Mouse (Mus musculus): ENCODE results near the gene Ccdc12.
A peak's percentile ranks its signal among the peaks of the same experiment; 100 is the strongest.

Ccdc12 gene

DNA sequence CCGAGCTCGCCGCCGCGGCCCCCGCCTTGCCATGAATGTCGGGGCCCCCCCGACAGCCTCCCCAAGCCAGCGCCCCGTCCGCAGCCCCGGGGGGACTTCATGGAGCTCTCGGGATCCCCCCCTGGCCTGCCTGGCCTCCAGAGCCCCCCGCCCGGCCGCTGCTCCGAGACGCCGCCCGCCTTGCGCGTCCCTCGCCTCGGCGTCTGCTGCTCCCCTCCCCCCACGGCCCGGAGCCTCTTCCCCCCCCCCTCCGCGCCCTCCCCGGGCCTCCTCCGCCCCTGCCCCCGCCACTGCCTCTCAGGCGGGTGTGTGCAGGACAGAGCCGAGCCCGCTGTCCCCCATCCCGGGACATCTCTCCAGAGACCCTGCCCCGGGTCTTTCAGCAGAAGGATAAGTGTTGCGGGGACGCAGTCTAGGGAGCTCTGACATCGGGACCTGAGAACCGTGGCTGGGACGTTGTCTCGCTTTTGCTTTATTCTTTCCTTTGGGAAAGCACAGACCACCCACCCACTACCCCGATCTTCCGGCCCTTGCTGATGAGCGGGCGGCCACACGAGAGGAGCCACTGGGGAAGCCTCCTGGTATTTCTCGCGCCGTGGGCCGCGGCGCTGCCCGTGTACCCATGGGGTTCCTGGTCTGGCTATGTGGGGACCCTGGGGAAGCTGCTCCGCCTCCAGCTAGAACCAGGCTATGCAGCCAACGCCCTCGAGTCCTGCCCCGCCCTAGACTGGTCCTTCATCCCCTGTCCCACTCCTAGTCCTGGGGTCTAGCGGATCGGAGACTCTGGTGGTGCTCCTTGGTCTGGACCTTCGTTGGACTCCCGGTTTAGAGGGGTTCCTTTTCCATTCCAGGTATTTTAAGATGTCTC is 87.4 kb downstream of the Ccdc12 start:
- no peak for DNase-seq

DNA sequence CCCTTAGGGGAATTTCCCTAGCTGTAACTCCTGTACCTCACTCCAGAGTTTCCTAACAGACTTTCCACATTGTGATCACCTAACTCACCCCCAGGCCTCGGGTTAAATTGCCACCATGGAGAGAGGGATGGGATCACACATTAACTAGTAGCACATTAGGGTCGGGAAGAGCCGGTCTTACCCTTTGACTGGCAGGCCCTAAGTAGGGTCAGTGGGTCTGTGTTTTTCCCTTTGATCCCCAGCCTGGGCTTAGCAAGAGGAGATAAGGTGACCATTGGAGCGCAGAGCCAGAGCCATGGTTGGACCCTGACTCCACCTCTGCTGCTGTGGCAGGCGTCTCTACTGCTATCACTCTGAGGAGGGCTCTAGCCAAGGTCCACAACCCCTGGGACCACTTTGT is 89.4 kb downstream of the Ccdc12 start:
- no peak for DNase-seq

DNA sequence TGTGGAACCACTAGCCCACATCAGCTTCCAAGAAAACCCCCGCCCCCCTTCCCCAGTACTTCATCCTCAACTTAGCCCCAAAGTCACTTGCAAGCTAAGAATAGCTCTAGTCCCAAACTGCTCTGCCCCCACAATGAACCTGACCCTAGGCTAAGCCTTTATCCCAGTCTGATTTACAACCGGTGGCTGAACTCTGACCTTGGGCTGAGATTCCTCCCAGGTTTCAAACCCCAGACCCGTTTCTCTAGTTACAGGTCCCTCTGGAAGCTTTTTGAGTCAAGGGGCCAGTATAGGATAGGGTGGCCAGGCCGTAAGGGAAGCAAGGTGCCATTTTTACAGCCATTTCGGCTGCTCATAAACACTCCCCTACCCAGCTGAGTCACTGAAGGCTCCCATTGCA is 89.9 kb downstream of the Ccdc12 start:
- no peak for DNase-seq

DNA sequence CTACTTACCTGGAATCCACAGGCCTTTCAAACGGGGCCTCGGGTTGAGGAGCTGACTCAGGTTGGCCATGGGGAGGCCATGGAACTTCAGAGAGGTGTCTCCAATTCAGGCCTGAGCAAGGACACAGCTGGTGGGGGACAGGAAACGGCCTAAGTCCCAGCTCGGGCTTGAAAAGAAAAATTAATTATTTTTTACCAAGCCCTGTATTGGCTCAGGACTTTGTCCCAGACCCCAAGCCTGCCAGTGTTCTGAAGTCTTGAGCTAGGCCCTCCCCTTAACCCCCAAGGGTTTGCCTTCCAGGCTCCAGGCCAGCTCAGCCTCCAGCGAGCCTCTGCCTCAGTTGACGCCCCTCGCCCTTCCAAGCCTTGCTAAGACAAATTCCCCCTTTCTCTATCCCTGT is 90.7 kb downstream of the Ccdc12 start, which contains the start of gene Pth1r:
Gene Pth1r (minus strand): TSS at position 185 of the 400 bp plus-strand sequence.
- no peak for DNase-seq

DNA sequence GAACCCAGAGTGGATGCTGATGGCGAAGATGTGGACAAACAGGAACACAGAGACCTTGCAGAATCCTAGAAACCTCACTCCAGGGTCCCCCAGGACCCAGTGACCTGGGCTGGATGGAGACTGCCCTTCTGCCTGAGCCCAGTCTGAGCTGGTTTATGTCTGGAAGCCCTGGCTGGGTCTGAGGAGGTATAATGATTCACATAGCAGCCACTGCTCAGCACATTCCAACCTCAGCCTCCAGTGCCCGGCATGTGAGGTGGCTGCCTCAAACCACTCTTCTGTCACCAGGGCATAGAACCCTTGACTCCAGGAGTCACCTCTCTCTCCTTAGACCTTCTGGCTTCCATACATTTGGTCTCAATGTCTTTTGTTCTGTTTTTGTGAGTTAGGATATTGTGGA is 92.1 kb downstream of the Ccdc12 start:
- no peak for DNase-seq

DNA sequence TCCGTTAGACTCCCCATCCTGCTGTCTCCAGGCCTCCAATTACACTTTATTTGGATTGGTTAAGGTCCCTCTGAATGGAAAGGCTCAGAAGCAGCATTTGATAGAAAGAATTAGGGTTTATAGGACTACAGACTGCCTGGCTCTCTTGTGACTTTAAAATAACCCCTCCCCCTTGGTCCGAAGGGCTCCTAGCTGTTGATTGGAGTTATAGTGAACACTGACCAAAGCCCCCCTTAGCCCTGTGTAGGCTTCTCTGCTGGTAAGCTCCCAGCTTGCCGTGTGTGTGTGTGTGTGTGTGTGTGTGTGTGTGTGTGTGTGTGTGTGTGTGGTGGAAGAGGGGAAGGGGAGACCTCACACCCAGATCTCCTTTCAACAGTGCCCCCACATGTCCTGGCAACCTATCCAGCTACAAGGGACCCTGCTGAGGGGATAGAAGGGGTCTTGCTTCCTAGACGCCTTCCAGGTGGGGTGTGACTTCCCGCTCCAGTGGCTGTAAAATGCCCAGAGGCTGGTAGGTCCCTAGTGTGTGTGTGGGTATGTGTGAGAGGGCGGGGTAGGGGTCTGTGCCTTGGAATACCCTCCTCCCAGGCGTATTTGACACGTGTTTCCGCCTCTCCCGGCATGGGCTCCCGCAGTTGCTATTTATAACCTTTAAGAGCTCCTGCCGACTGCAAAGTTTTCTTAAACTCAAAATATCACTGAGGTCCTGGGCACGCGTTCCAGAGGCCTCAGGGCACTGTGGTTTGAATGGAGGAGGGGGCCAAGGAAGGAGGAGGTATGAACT is 94.3 kb downstream of the Ccdc12 start:
- no peak for DNase-seq

DNA sequence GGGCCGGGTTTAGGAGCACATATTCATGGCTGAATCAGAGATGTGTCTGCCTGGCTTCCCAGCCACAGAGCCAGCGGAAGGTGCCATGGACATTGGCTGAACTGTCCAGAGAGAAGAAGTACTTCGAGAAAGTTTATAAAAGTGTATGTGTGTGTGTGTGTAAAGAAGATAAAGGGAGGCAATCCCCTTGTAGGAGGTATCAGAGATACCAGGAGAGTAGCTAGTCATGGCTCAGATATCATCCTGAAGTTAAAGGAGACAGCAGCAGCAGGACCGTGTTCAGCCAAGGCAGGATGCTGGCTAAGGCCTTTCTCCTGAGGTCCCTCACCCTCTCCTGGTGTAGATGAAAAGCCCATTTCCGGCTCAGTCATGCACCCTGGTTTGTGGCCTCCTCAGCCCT is 95.1 kb downstream of the Ccdc12 start:
- DNase-seq = no peak

DNA sequence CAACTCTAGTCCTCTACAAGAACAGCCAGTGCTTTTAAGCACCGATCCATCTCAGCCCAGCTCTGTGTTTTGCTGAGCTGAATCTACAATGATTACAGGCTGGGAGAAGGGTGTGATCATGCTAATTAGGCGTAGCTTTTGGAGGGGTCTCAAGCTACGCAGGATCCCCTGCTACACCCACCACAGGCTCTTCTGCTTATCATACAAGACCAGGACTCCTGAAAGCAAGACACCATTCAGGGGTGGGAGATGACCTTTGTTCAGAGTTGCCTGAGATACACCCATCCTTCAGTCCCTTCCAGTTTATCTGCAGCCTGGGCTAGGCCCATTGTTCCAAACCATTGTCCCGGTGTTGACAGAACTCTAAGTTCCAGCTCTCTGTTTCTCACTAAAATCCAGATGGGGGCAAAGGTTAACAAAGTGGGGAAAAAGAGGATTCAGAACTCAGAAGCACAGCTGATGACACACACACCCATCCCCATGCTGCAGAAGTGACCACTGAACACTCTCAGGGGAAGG is 96.7 kb downstream of the Ccdc12 start:
- no peak for DNase-seq

DNA sequence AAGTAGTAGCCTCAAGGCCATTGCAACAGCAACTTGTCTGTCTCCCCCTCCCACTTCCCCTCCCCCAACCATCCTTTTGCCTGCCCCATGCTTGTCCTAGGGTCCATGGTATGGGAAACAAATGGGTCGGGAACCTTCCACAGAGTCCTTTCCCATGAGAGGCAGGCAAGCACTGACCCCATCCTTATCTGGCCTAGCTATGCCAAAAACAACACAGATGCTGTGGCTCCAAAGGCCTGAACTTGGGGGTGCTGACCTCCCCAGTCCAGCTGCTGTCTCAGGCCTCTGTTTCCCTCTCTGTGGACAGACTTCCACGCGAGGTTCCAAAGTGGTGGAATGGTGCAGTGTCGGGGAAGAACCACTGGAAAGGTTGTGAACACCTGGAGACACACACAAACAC is 97.5 kb downstream of the Ccdc12 start:
- no peak for DNase-seq

DNA sequence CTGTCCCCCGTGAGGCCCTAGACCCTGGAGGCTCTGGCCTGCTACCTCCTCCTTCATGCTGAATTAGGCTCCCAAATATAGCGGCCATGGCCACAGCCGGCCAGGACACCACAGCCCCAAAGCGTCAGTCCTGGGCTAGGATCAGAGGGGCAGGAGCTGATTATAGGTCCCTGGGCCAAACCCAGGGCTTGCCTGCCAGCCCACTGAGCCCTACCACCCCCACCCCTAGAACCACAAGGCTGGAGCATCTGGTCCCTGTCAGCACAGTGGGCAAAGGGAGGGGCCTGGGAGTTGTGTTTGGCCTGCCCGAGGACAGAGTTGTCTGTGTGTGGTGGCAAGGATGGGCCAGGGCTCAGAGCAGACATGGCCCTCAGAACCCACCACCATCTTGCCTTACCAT is 101.5 kb downstream of the Ccdc12 start:
- DNase-seq = no peak

DNA sequence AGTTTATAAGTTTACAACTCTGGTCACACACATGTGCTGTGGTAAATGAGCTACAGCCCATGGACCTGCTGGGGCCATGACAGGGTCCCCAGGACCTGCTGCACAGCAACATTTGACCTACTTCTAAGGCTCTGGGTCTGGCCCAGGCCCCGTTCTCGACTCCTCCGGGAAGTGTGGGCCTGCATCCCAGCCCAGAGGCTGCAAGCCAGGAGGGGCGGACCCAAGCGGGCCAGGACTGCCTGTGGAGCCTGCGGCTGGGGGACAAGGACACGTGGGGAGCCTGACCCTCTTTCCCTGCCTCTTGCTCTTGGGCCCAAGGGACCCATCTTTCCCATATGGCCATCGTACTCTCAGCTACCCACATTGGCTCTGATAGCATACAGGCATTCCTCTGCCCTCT is 102.3 kb downstream of the Ccdc12 start:
- peak; percentile 44 to 51 for DNase-seq

DNA sequence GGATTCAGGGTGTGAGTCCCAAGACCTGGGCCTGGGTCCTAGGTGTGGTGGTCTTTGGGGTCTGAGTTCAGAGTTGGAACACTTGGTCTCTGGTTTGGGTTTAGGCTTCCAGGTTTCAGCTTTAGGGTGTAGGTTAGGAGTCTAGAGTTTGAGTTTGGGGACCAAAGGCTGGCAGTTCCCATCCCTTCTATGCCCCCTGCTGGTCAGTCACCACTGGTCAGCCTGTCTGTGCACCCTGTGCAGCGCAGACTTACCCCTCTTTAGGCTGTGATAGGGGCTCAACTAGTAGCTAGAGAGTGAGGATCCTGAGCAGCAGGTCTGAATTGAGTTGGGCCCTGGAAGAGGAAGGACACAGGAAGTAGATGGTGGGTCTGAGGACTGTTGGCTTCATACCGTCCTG is 103.0 kb downstream of the Ccdc12 start:
- peak; percentile 47 to 55 for DNase-seq

DNA sequence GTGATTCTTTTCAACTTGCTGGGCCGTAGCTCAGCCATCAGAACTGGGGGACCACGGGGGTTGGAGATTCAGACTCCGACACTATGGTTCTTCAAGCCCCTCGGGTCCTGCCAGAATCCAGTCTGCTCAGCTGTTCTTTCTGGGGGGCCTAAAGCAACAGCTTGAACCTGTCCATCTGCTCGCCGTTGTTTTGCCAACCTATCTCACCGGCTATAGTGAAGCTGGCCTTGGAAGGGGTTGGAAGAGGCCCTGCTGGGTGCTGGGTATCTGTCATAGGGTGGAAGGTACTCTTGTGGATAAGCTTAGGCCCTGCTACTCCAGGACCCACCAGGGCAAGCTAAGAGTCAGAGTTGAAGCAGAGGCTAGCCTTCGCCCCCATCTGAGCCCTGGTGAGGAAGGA is 104.6 kb downstream of the Ccdc12 start:
- DNase-seq = no peak

Data from lung, adult 18-20 months (tissue).